Mouse (Mus musculus): ENCODE results near the gene Slc43a3.

Slc43a3 gene

GRCm38 (mm10) chr2:84980188-84980587, 43.8 kb downstream of the Slc43a3 start, which contains the start of gene Prg2:
Gene Prg2, plus strand, starts transcription at chr2:84980461.
- ATAC-seq (ENCODE audit: low TSS enrichment), result no peak

GRCm38 (mm10) chr2:84987930-84988329, 51.6 kb downstream of the Slc43a3 start, which contains the start of gene Prg3:
Gene Prg3, plus strand, starts transcription at chr2:84988215.
- no peak for ATAC-seq (ENCODE audit: low TSS enrichment)

GRCm38 (mm10) chr2:84996376-84996775, 60.0 kb downstream of the Slc43a3 start:
- no peak for ATAC-seq (ENCODE audit: low TSS enrichment)

GRCm38 (mm10) chr2:84999486-85000181, 63.3 kb downstream of the Slc43a3 start:
- ATAC-seq (ENCODE audit: low TSS enrichment), result no peak

- no peak for ATAC-seq (ENCODE audit: low TSS enrichment)
These were observed 65.1 kb downstream of the Slc43a3 start for GRCm38 (mm10) chr2:85001497-85001896.

GRCm38 (mm10) chr2:85002575-85002974, 66.2 kb downstream of the Slc43a3 start:
- ATAC-seq (ENCODE audit: low TSS enrichment), result no peak

- peak; percentile 95 for ATAC-seq (ENCODE audit: low TSS enrichment)
These were observed 68.0 kb downstream of the Slc43a3 start for GRCm38 (mm10) chr2:85004341-85004740.

DNA sequence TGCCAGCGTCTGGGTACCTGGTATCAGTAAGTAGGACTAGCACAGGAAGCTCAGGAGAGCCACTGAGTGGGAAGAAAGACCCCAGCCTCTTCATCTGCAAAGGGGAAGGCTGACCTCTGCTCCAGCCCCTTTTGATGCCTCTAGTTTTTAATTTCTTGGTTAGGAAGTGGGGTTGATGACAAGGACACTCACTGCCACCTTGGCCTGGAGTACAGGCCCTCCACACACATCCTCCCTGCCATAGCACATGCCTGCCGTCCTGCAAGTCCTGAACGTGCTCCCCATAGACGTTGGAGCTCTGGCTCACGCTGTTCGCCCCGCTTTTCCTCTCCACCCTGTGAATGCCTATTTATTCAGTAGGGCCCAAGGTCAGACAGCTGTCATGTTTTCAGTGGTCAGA, 70.2 kb downstream of the Slc43a3 start:
- ATAC-seq (ENCODE audit: low TSS enrichment), result no peak

GRCm38 (mm10) chr2:85007729-85008128, 71.3 kb downstream of the Slc43a3 start:
- ATAC-seq (ENCODE audit: low TSS enrichment), result peak; percentile 48

Data from frontal cortex, adult (tissue).